Mouse (Mus musculus): ENCODE measurements at regions not wholly inside any gene's neighbourhood (a gene's known extent, or its start where the extent isn't known, plus 50 kb on each side); places are given as distances from the start of the nearest gene placed in this dataset.

DNA sequence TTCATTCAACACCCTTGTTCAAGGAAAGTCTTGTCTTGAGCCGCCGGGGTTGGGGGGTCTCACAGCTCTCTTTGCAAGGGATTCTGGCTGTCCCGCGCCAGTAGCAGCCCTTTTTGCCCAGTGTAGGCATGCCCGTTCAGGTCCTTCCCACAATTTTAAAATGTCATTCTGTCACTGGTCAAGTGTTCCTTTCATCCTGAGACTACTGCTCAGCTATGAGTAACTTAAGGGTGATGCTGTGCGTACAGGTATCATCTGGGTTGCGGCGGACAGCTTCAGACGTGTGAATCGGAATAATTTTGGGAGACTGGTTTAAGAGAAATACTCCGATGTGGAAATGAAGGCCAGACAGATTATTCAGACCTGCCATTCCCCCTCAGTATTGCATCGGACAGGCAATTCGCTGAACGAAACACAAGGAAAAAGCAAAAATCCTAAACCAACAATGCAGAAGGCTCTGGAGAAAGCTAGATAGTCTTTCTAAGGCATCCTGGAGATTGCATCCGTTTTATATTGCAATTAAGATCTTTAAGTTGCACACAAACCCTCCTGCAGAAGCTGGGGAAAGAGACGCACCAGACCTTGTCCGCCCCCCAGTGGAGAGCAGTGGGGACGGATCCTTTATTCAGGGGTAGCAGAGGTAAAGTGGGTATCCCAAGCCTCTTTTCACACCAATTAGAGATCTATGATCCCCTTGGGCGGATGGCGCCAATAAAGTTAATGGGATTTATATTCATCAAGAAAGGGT is 138.3 kb upstream of the Slc24a2 start:
- in situ Hi-C loops (cut with MboI; ENCODE audit: low pct_ligation_motif_present, low pct_unique_long_range_greater_than_20kb, low sequenced_read_pairs): loop anchor here (10.0 to 25.0 kb wide), 4 partner anchors 419 to 1166 kb away; partner anchors contain the start of gene Mllt3
- Histone ChIP-seq H3K9ac (ENCODE audit: insufficient read depth, low read depth) (peak overlapping the region; percentile 53; the same call in 1 of the 2 replicates), H3K4me2 (ENCODE audit: insufficient read depth, low read depth, poor library complexity, severe bottlenecking) (peak overlapping the region; percentile 77), H3K4me1 (ENCODE audit: control insufficient read depth in 1 of 2, insufficient read depth in 2 of 2) (peaks cover 4 to 9% of the 10 kb centered on the region in 2 experiments; a peak in 2 of 4 replicates), H3K9me3 (replicated peaks; ENCODE audit: low read length) (no peaks in the 10 kb centered on the region), H3K4me3 (replicated peaks in 1 of 3; ENCODE audit: low read depth in 2 of 3, low read length in 2 of 3, poor library complexity in 1 of 3) (peak overlapping the region in 2 of 3 experiments; percentile 13 to 50), H3K27ac (ENCODE audit: insufficient read depth, low read depth) (no peak overlapping the region), H3K27me3 (replicated peaks) (no peaks in the 10 kb centered on the region), H3K79me2 (replicated peaks; ENCODE audit: control insufficient read depth, extremely low read depth, insufficient read depth, poor library complexity, severe bottlenecking) (no peaks in the 10 kb centered on the region), H3K36me3 (replicated peaks in 1 of 2; ENCODE audit: control insufficient read depth in 1 of 2, insufficient read depth in 1 of 2, low read length in 1 of 2) (no peaks in the 10 kb centered on the region)
- TF ChIP-seq RAD21 (IDR thresholded peaks at IDR 0.05; ENCODE audit: low read depth, low read length) (peak; percentile 10), JUN (IDR thresholded peaks at IDR 0.05; ENCODE audit: insufficient read depth, low read depth, low read length) (no peak), E2F4 (IDR thresholded peaks at IDR 0.05; ENCODE audit: insufficient replicate concordance, low read depth, low read length) (no peak), KAT2A (IDR thresholded peaks at IDR 0.05; ENCODE audit: insufficient replicate concordance, low read length) (no peak), NRF1 (IDR thresholded peaks at IDR 0.05; ENCODE audit: low read depth, low read length) (no peak), TBP (conservative IDR thresholded peaks at IDR 0.05; ENCODE audit: low read depth, low read length) (no peak), CTCF (conservative IDR thresholded peaks at IDR 0.05 in 1 of 2, IDR thresholded peaks at IDR 0.05 in 1 of 2; ENCODE audit: low read depth in 2 of 2, low read length in 2 of 2) (peak; percentile 14 to 55; a peak in 2 of 4 replicates), MEF2A (IDR thresholded peaks at IDR 0.05; ENCODE audit: borderline replicate concordance, low read depth, low read length) (no peak)
- dilution Hi-C loops (cut with MboI; ENCODE audit: extremely low pct_ligation_motif_present, extremely low pct_unique_long_range_greater_than_20kb, low sequenced_read_pairs): no loop called here
- peak; percentile 36 for DNase-seq (ENCODE audit: extremely low read depth)

DNA sequence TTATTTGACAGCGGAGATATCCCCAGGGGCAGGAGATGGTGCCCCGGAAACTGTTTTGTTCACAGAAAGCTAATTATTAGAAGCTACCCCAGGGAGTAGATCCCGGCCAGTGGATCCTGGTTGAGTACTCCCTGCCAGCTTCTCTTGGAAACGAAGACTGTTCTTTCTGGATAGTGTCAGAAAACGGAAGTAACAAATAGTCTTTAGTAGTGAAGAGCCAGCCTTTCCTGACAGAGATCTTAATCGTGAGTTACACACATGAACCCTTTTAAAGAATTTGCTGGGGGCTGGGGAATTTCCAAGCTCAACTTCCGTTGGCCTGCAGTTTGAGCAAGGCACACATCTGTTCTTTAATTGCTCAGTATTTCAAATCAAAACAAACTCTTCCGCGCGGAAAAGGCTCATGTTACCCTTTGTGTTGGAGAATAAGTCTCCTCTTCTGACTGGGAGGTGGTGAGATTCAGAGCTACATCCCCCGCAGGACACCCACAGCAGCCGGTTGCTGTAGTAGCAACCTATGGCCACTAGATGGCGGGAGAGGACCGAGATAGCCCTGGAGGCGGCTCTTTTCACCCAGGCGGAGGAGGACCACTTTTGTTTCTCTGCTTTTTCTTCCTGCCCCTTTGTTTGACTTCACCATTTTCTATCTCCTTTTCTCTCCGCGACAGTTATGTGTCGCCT is 137.6 kb upstream of the Slc24a2 start:
- Histone ChIP-seq H3K36me3 (replicated peaks in 1 of 2; ENCODE audit: control insufficient read depth in 1 of 2, insufficient read depth in 1 of 2, low read length in 1 of 2) (no peaks in the 10 kb centered on the region), H3K4me2 (ENCODE audit: insufficient read depth, low read depth, poor library complexity, severe bottlenecking) (peak overlapping the region; percentile 77), H3K4me3 (replicated peaks in 1 of 3; ENCODE audit: low read depth in 2 of 3, low read length in 2 of 3, poor library complexity in 1 of 3) (peak overlapping the region in 2 of 3 experiments; percentile 13 to 50), H3K27me3 (replicated peaks) (no peaks in the 10 kb centered on the region), H3K9ac (ENCODE audit: insufficient read depth, low read depth) (peak overlapping the region; percentile 53; the same call in 1 of the 2 replicates), H3K27ac (ENCODE audit: insufficient read depth, low read depth) (no peak overlapping the region), H3K9me3 (replicated peaks; ENCODE audit: low read length) (no peaks in the 10 kb centered on the region), H3K79me2 (replicated peaks; ENCODE audit: control insufficient read depth, extremely low read depth, insufficient read depth, poor library complexity, severe bottlenecking) (no peaks in the 10 kb centered on the region), H3K4me1 (ENCODE audit: control insufficient read depth in 1 of 2, insufficient read depth in 2 of 2) (peaks cover 4 to 9% of the 10 kb centered on the region in 2 experiments; a peak in 2 of 4 replicates)
- dilution Hi-C loops (cut with MboI; ENCODE audit: extremely low pct_ligation_motif_present, extremely low pct_unique_long_range_greater_than_20kb, low sequenced_read_pairs) (no loop called here), in situ Hi-C loops (cut with MboI; ENCODE audit: low pct_ligation_motif_present, low pct_unique_long_range_greater_than_20kb, low sequenced_read_pairs) (loop anchor here (10.0 to 25.0 kb wide), 4 partner anchors 419 to 1167 kb away; partner anchors contain the start of gene Mllt3)
- TF ChIP-seq RAD21 (IDR thresholded peaks at IDR 0.05; ENCODE audit: low read depth, low read length) (peak; percentile 94), TBP (conservative IDR thresholded peaks at IDR 0.05; ENCODE audit: low read depth, low read length) (no peak), SMC3 (IDR thresholded peaks at IDR 0.05; ENCODE audit: low read depth, low read length) (peak; percentile 70), HCFC1 (IDR thresholded peaks at IDR 0.05; ENCODE audit: low read depth, low read length) (0 out of 2 replicates have a peak, but pooled peaks have one; percentile 23), MEF2A (IDR thresholded peaks at IDR 0.05; ENCODE audit: borderline replicate concordance, low read depth, low read length) (no peak), SIN3A (IDR thresholded peaks at IDR 0.05; ENCODE audit: low read length) (no peak), CTCF (conservative IDR thresholded peaks at IDR 0.05 in 1 of 2, IDR thresholded peaks at IDR 0.05 in 1 of 2; ENCODE audit: low read depth in 2 of 2, low read length in 2 of 2) (peak; percentile 87 to 90), ZC3H11A (IDR thresholded peaks at IDR 0.05; ENCODE audit: low read depth, low read length) (0 out of 2 replicates have a peak, but pooled peaks have one; percentile 28)
- peak; percentile 76 for DNase-seq (ENCODE audit: extremely low read depth)
